Mouse (Mus musculus) brain, embryonic 14.5 days (tissue): ENCODE measurements at regions not wholly inside any gene's neighbourhood (a gene's known extent, or its start where the extent isn't known, plus 50 kb on each side); places are given as distances from the start of the nearest gene placed in this dataset.

Experiments
- DNase-seq: peaks from one replicate; pipeline ENCODE4 v3.0.0-alpha.2; 2011; ENCODE audit warnings: low read depth
- CTCF ChIP-seq: fragments of 200-500 bp; IDR thresholded peaks from 2 replicates; pipeline ENCODE4 v1.5.1; 2012; ENCODE audit warnings: inconsistent platforms, mild to moderate bottlenecking, moderate library complexity, borderline replicate concordance; ENCODE audit not compliant: insufficient read depth, insufficient read length; ENCODE audit errors: extremely low read depth
- POLR2A ChIP-seq: fragments of 200-500 bp; IDR thresholded peaks from 2 replicates; pipeline ENCODE4 v1.6.1; 2012; ENCODE audit warnings: mild to moderate bottlenecking, inconsistent platforms, borderline replicate concordance; ENCODE audit not compliant: poor library complexity, insufficient read depth, insufficient read length, severe bottlenecking; ENCODE audit errors: extremely low read depth

- TF ChIP-seq CTCF (no peak), POLR2A (no peak)
These were observed 167.9 kb upstream of the Clec14a start for GRCm38 (mm10) chr12:58437031-58437430.

DNA sequence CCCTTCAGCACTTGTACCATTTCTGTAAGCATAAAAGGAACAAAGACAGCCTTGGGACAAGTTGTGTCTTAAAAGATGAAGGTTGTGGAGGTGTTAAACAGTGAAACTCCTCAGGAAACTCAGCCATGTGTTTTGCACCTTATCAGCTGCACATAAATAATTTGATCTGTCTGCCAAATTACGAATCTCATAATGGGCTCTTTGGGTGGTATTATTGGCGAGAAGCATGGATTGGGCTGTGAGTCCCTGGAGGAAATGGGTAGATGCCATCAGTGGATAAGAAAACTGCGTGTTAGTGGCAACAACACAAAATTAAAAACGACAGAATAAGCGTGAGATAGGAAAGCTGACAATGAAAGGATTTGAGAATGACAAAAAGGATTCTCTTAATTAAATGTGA is 165.4 kb upstream of the Clec14a start:
- TF ChIP-seq CTCF (no peak), POLR2A (no peak)
- peak; percentile 64 for DNase-seq

More at GRCm38 (mm10) chr12:58437031-58437430, 167.9 kb upstream of the Clec14a start:
- DNase-seq: no peak

DNA sequence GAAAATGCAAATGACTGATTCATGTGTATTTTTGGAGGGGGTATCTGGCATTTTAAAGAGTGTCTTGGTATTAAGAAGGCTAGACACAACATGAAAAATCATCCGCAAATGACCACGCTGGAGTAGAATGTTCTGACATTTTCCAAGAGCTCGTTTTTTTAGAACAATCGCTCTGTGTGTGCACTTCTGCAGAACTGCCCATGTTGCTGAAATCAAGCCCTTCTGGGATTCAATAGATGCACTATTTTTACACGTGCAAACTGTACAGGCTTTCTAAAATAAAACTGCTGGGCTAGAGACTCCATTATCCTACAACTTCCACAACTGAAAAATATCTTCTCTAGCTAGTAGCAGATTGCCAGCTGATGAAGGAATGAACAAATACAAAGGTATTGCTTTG is 160.8 kb upstream of the Clec14a start:
- DNase-seq: no peak
- TF ChIP-seq CTCF (no peak), POLR2A (no peak)

DNA sequence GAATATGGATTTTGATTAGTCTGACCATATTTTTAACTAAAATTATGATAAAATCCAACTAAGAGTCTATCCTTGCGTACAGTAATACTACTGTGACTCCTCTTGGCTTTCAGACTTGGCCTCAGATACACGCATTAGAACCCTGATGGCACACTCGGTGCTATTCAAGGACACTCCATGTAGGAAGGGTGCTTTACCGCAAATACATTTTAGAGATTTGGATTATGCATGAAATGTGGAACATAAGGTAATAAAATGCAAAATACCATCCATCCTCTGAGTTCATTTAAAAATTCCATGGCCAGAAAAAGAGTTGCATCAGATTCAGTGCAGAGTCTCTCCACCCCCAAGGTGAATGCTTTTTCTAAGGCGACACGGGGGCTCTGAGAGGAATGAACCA is 157.7 kb upstream of the Clec14a start:
- no peak for TF ChIP-seq POLR2A
- no peak for TF ChIP-seq CTCF
- no peak for DNase-seq

GRCm38 (mm10) chr12:58425961-58426360 is 156.9 kb upstream of the Clec14a start:
- TF ChIP-seq CTCF (no peak), POLR2A (no peak)
- no peak for DNase-seq

DNA sequence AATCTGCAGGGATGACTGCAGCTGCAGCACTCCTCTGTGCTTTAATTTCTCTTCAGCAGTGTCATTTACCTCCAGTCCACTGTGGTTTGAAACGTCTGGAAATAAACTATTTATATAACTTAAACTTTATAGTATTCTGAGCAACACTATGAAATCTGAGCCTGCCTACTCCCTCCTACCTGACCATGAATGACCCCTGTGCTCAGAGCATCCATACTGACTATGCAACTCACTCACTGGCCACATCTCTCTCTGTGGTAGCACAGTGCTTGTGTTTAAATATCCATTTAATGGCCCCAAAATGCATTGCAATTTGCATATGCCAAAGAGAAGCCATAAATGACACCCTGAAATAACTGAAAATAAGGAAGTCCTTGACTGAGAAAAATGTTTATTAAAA is 154.5 kb upstream of the Clec14a start:
- DNase-seq: no peak
- TF ChIP-seq CTCF (no peak), POLR2A (no peak)

DNA sequence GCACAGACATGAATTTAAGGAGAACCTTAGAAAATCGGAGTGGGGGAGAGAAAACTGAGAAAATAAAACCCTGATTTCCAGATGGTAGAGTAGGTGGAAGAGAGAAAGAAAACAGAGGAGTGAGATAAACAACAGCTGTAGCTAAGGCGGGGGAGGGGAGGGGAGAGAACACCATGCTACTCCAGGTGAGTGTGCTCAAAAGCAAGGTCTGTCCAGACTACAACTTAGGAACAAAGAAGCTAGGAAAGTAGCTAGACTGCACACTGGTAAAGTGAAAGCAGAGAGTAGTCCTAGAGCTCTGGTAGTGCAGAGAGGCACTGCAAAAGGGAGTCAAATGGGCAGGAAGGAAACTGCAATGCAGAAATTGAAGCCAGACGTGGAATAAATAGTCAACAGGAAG is 132.8 kb upstream of the Clec14a start:
- TF ChIP-seq CTCF (no peak), POLR2A (no peak)
- peak; percentile 41 for DNase-seq

- DNase-seq: no peak
- TF ChIP-seq CTCF: no peak
- no peak for TF ChIP-seq POLR2A
These were observed 91.2 kb upstream of the Clec14a start for GRCm38 (mm10) chr12:58360258-58360657.

- TF ChIP-seq CTCF (no peak), POLR2A (no peak)
- DNase-seq: no peak
These were observed 65.1 kb upstream of the Clec14a start for GRCm38 (mm10) chr12:58334163-58334562.

GRCm38 (mm10) chr12:58329913-58330312 is 60.8 kb upstream of the Clec14a start:
- no peak for DNase-seq
- TF ChIP-seq CTCF (no peak), POLR2A (no peak)

GRCm38 (mm10) chr12:58323953-58324352 is 54.9 kb upstream of the Clec14a start:
- TF ChIP-seq POLR2A: no peak
- TF ChIP-seq CTCF: no peak
- no peak for DNase-seq
